Mouse (Mus musculus): Measurements from ENCODE around the gene Apmap. TPM values are rescaled to one million over a fixed set of nuclear protein-coding genes. Genes with fewer than 3 reads are reported as not detected.

Gene Apmap
- polyA plus RNA-seq (2015; fragmentation: Nextera tagmentation; extraction: Ambion mirVana): 26.6 and 28.8 TPM in 2 replicates

DNA sequence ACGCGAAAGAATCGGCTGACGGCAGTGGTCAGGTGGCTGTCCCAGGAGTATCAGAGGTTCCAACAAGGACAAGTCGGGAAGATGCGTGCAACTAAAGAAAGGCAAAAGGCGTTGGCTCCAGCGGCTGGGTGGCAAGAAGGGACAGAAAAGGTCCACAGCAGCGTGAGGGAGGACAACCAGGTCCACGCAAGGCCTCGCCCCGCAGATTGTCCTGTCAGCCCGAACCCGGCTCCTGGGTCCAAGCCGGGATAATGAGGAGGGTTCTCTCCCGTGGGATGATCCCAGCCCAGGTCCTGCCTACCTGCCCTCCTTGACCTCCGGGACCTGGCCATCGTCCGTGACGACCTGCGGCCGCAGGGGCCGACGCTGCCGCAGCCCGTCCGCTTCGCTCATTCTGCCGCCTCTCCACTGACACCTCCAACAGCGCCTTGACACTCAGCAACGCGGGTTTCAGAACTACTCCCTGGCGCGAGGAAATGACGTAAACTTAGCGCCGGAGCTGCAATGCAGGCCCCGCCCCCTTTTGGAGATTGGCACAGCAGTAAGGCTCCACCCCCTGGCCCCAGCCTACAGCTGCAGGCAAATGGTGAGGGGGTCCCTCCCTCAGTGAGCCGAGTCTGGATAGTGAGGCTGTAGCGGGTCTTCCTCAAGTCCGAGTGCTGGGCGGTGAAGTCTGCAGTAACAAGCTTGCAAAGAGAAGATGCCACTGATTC lies at the start of gene Apmap:
Apmap (minus strand) TSS at position 481 of the 713 bp plus-strand sequence.
- WGBS: under 1% methylated on average over 42 of the region's 42 CpGs
- Histone ChIP-seq H3K9ac (ENCODE audit: low read length) (peak within 1 kb of the TSS; percentile 87), H3K27me3 (ENCODE audit: control insufficient read depth, insufficient read depth, low read length) (no peaks in the 10 kb centered on the region), H3K4me3 (ENCODE audit: low read length) (peak within 1 kb of the TSS; percentile 68), H3K4me2 (ENCODE audit: low read depth, low read length) (peak within 1 kb of the TSS; percentile 93), H3K36me3 (ENCODE audit: control insufficient read depth, insufficient read depth) (no peaks in the 10 kb centered on the region), H3K4me1 (ENCODE audit: control insufficient read depth, insufficient read depth, low read length) (peaks cover 7% of the 10 kb centered on the region; the same call in 1 of the 2 replicates), H3K9me3 (replicated peaks; ENCODE audit: control insufficient read depth, low read length) (no peaks in the 10 kb centered on the region), H3K27ac (ENCODE audit: low read length) (peak within 1 kb of the TSS; percentile 58)
- ATAC-seq (replicated peaks; ENCODE audit: extremely low read depth, insufficient read depth, low FRiP score): peak; percentile 98

DNA sequence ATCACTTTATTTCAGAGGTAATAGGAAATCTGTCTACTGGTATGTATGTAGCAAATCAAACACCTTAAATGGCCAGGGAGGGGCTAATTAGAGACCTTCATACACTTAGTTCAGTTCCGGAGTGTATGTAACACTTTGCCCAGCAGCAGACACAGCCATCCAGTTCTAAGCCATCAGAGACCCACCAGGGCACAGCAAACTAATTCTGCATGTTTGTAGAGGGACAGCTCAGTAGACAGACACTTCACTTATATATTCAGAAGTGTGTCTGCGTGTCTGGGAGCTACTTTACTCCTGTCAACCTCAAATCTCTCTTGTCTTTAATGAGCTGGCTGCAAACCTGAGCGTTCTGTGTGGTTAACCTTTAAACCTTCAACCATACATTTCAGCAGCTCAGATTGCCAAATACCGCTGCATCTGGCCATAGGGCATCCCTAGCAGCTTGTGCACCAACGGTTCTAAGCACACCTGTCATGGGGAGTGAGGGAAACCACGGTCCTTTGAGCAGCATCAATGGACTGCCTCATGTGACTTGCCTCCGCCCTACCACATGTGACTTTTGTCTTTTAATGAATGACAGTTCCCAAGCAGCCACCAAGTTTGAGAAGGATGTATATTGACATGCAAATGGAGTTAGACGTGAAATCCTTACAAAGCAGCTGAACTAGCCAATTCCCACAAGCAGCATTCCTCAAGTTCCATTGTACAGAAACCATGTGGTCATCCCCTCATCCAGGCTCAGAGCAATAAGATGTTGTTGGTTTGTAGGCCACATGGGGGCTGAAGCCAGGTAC lies 48.8 kb upstream of the Apmap start:
- Histone ChIP-seq H3K9ac (ENCODE audit: low read length) (no peak overlapping the region), H3K27ac (ENCODE audit: low read length) (no peak overlapping the region), H3K36me3 (ENCODE audit: control insufficient read depth, insufficient read depth) (peaks cover 3% of the 10 kb centered on the region; the same call in 1 of the 2 replicates), H3K4me2 (ENCODE audit: low read depth, low read length) (no peak overlapping the region), H3K4me3 (ENCODE audit: low read length) (no peak overlapping the region), H3K27me3 (ENCODE audit: control insufficient read depth, insufficient read depth, low read length) (no peaks in the 10 kb centered on the region), H3K4me1 (ENCODE audit: control insufficient read depth, insufficient read depth, low read length) (no peaks in the 10 kb centered on the region), H3K9me3 (replicated peaks; ENCODE audit: control insufficient read depth, low read length) (no peaks in the 10 kb centered on the region)
- peak; percentile 58 for ATAC-seq (replicated peaks; ENCODE audit: extremely low read depth, insufficient read depth, low FRiP score)
- WGBS: 65% methylated on average over 8 of the region's 8 CpGs

DNA sequence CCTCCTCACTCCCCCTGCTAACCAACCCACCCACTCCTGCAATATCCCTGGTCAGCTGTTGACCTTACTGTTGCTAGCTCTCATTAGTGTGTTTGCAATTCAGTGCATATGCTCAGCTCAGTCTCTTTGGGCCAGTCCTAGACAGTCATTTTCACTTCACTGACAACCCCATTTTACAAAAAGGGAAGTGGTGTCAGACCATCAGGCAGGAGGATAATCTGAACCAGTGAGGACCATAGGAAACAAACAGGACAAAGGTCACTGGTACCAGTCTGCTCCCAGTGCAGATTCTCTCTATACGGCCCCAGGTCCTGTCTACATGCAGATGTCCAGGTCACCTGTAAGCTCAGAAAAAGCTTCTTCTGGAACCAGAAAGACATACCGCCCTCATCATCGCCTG lies 47.7 kb upstream of the Apmap start:
- Histone ChIP-seq H3K9ac (ENCODE audit: low read length) (no peak overlapping the region), H3K4me3 (ENCODE audit: low read length) (no peak overlapping the region), H3K27ac (ENCODE audit: low read length) (no peak overlapping the region), H3K4me2 (ENCODE audit: low read depth, low read length) (no peak overlapping the region), H3K27me3 (ENCODE audit: control insufficient read depth, insufficient read depth, low read length) (no peaks in the 10 kb centered on the region), H3K4me1 (ENCODE audit: control insufficient read depth, insufficient read depth, low read length) (peaks cover 2% of the 10 kb centered on the region; the same call in 1 of the 2 replicates), H3K9me3 (replicated peaks; ENCODE audit: control insufficient read depth, low read length) (no peaks in the 10 kb centered on the region), H3K36me3 (ENCODE audit: control insufficient read depth, insufficient read depth) (peaks cover 3% of the 10 kb centered on the region; the same call in 1 of the 2 replicates)
- 86% methylated on average over 3 of the region's 3 CpGs for WGBS
- no peak for ATAC-seq (replicated peaks; ENCODE audit: extremely low read depth, insufficient read depth, low FRiP score)

DNA sequence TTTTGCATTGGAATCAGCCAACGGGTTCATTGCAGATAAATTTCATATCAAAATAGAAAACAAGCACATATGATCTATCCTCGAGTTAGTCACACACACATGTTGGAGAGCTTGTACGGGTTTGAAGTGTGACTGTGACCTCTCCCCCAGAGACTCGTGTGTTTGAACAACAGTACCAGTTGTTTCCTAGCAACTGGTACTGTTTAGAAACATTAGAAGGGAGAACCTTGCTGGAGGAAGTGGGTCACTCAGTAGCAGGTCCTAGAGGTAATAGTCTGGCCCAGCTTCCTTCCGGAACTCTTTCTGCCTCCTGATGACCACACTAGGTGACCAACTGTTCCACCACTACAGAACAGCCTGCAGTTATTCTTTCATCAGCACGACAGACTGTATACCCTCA lies 46.9 kb upstream of the Apmap start:
- no peak overlapping the region for H3K4me2 ChIP-seq (ENCODE audit: low read depth, low read length)
- H3K9ac ChIP-seq (ENCODE audit: low read length): no peak overlapping the region
- H3K27me3 ChIP-seq (ENCODE audit: control insufficient read depth, insufficient read depth, low read length): no peaks in the 10 kb centered on the region
- no peak overlapping the region for H3K4me3 ChIP-seq (ENCODE audit: low read length)
- no peak overlapping the region for H3K27ac ChIP-seq (ENCODE audit: low read length)
- H3K4me1 ChIP-seq (ENCODE audit: control insufficient read depth, insufficient read depth, low read length): peaks cover 10% of the 10 kb centered on the region
- H3K9me3 ChIP-seq (replicated peaks; ENCODE audit: control insufficient read depth, low read length): no peaks in the 10 kb centered on the region
- WGBS: 71% methylated on average over 6 of the region's 6 CpGs
- ATAC-seq (replicated peaks; ENCODE audit: extremely low read depth, insufficient read depth, low FRiP score): no peak
- H3K36me3 ChIP-seq (ENCODE audit: control insufficient read depth, insufficient read depth): peaks cover 3% of the 10 kb centered on the region; the same call in 1 of the 2 replicates

- Histone ChIP-seq H3K9ac (ENCODE audit: low read length) (no peak overlapping the region), H3K27me3 (ENCODE audit: control insufficient read depth, insufficient read depth, low read length) (no peaks in the 10 kb centered on the region), H3K27ac (ENCODE audit: low read length) (no peak overlapping the region), H3K4me1 (ENCODE audit: control insufficient read depth, insufficient read depth, low read length) (peaks cover 12% of the 10 kb centered on the region), H3K36me3 (ENCODE audit: control insufficient read depth, insufficient read depth) (peaks cover 3% of the 10 kb centered on the region; the same call in 1 of the 2 replicates), H3K4me2 (ENCODE audit: low read depth, low read length) (no peak overlapping the region), H3K9me3 (replicated peaks; ENCODE audit: control insufficient read depth, low read length) (no peaks in the 10 kb centered on the region), H3K4me3 (ENCODE audit: low read length) (no peak overlapping the region)
- 83% methylated on average over 2 of the region's 2 CpGs for WGBS
- no peak for ATAC-seq (replicated peaks; ENCODE audit: extremely low read depth, insufficient read depth, low FRiP score)
Observed at GRCm38 (mm10) chr2:150654814-150655213, 46.4 kb upstream of the Apmap start.

DNA sequence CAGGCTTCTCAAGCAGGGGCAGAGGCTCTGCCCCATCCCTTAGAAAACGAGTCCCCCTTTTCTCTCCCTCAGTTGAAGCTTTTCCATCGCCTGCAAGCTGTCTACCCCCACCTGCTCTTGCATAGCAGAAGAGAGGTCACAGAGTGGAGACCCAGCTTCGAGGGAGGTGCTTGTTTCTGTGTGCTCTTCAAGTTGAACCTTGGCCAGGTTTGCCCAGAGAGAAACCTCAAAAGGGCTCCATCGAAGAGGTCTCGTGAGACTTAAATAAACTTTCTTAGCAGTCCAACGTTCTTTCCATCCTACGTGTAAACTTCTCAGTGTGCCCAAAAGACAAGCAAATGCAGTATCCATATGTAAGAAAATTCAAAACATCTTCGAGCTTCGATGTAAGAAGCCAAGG lies 43.0 kb upstream of the Apmap start:
- Histone ChIP-seq H3K4me3 (ENCODE audit: low read length) (no peak overlapping the region), H3K9me3 (replicated peaks; ENCODE audit: control insufficient read depth, low read length) (no peaks in the 10 kb centered on the region), H3K27me3 (ENCODE audit: control insufficient read depth, insufficient read depth, low read length) (no peaks in the 10 kb centered on the region), H3K27ac (ENCODE audit: low read length) (no peak overlapping the region), H3K4me2 (ENCODE audit: low read depth, low read length) (no peak overlapping the region), H3K9ac (ENCODE audit: low read length) (no peak overlapping the region), H3K4me1 (ENCODE audit: control insufficient read depth, insufficient read depth, low read length) (peaks cover 12% of the 10 kb centered on the region), H3K36me3 (ENCODE audit: control insufficient read depth, insufficient read depth) (no peaks in the 10 kb centered on the region)
- 47% methylated on average over 9 of the region's 9 CpGs for WGBS
- no peak for ATAC-seq (replicated peaks; ENCODE audit: extremely low read depth, insufficient read depth, low FRiP score)

GRCm38 (mm10) chr2:150650511-150651074 lies 42.2 kb upstream of the Apmap start:
- WGBS: 17% methylated on average over 7 of the region's 7 CpGs
- no peaks in the 10 kb centered on the region for H3K27me3 ChIP-seq (ENCODE audit: control insufficient read depth, insufficient read depth, low read length)
- no peaks in the 10 kb centered on the region for H3K9me3 ChIP-seq (replicated peaks; ENCODE audit: control insufficient read depth, low read length)
- H3K4me1 ChIP-seq (ENCODE audit: control insufficient read depth, insufficient read depth, low read length): peaks cover 12% of the 10 kb centered on the region
- peak; percentile 68 for ATAC-seq (replicated peaks; ENCODE audit: extremely low read depth, insufficient read depth, low FRiP score)
- H3K9ac ChIP-seq (ENCODE audit: low read length): peak overlapping the region; percentile 26
- H3K4me3 ChIP-seq (ENCODE audit: low read length): no peak overlapping the region
- peak overlapping the region; percentile 17; the same call in 1 of the 2 replicates for H3K4me2 ChIP-seq (ENCODE audit: low read depth, low read length)
- H3K27ac ChIP-seq (ENCODE audit: low read length): peak overlapping the region; percentile 76
- no peaks in the 10 kb centered on the region for H3K36me3 ChIP-seq (ENCODE audit: control insufficient read depth, insufficient read depth)

DNA sequence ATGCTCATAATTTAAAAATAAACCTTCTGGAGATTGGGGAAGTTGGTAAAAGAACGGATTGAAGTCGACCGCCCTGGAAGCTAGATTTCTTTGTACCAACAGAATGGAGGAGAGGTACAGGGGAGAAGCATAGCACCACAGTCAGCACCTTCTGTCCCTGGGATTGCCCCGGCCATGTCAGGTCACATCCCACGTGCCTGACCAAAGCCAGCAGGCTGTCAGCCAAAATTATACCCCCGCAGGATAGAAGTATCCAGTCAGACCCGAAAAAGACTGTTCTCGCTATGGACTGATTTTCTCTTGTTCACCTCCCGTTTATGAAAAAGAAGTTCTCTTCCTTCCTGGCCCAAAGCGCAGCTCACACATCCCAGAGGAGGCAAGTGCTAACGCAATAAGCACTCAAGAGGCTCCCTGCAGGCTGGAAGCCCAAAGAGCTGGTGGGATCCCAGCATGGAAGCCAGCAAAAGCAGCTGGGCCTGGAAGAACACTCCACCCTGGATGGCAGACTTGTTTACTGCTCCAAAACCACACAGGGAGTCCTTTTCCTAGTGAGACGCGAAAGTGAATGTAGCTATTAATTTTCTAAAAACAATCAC lies 40.0 kb upstream of the Apmap start:
- Histone ChIP-seq H3K4me3 (ENCODE audit: low read length) (no peak overlapping the region), H3K9me3 (replicated peaks; ENCODE audit: control insufficient read depth, low read length) (no peaks in the 10 kb centered on the region), H3K36me3 (ENCODE audit: control insufficient read depth, insufficient read depth) (no peaks in the 10 kb centered on the region), H3K4me2 (ENCODE audit: low read depth, low read length) (no peak overlapping the region), H3K4me1 (ENCODE audit: control insufficient read depth, insufficient read depth, low read length) (peaks cover 12% of the 10 kb centered on the region), H3K27ac (ENCODE audit: low read length) (no peak overlapping the region), H3K9ac (ENCODE audit: low read length) (no peak overlapping the region), H3K27me3 (ENCODE audit: control insufficient read depth, insufficient read depth, low read length) (no peaks in the 10 kb centered on the region)
- no peak for ATAC-seq (replicated peaks; ENCODE audit: extremely low read depth, insufficient read depth, low FRiP score)
- WGBS: 51% methylated on average over 13 of the region's 13 CpGs
